Mouse (Mus musculus): ENCODE results near the gene Gtf2h1.

DNA sequence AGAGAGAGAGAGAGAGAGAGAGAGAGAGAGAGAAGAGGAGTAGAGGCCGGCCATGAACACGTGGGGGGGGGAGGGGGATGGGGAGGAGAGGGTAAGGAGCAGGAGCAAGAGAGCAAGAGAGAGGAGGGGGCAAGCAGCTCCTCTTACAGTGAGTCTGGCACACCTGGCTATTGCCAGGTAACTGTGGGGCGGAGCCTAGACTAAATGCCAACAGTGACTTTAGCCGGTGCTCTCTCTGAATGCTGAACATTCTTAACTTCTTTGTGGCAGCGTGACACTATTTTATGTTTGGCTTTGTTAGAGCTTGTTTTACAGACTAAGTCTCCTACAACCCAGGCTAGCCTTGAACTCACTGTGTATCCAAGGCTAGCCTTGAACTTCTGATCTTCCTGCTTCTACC, 46.4 kb downstream of the Gtf2h1 start:
- TF ChIP-seq CTCF (conservative IDR thresholded peaks at IDR 0.05; ENCODE audit: low read length) = no peak
- TF ChIP-seq POU5F1 (IDR thresholded peaks at IDR 0.05; ENCODE audit: borderline replicate concordance, low read length) = no peak
- no peak for TF ChIP-seq NANOG (IDR thresholded peaks at IDR 0.05; ENCODE audit: borderline replicate concordance, low read length)
